Mouse (Mus musculus): ENCODE results near the gene Vars2. TPM values are rescaled to one million over a fixed set of nuclear protein-coding genes. Genes with fewer than 3 reads are reported as not detected.

Vars2 gene
- polyA plus RNA-seq (2012; rRNA removed) = 43.1 and 46.7 TPM in 2 replicates

DNA sequence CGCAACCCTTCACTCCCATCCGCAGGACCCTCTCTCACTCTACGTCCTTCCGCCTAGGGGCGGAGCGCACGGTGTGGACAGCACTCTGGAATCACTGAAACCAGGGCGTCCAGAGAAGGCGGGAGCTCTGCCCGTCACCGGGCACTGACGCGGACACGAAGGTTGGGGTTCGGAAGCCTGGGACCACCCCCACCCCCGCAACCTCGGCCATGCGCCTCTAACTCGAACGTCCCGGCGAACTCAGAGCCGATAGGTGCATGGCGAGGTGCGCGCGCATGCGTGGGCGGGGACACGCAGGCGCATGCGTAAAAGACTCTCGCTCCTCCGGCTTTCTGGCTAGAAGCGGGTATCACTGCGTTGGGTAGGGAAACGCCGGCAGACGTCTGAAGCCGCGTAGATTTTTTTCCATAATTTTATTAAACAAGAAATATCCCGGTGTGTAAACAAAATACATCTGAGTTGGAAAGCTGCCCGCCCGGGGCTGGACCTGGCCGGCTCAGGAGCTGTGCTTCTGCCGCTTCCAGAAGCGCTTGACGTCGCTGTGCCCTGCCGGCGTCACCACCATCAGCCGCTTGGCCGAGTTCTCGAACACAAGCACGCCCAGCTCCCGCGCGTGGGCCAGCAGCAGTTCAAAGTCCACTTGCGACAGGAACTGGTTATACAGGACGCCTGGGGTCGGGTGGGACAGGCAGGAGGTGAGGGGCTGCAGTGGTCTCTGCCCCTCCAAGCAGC lies at the start of gene Vars2:
Gene Vars2 (minus strand): TSS at position 259 of the 732 bp plus-strand sequence.

GRCm38 (mm10) chr17:35704621-35705464 lies 37.5 kb upstream of the Vars2 start, which contains the start of gene Ddr1:
Ddr1 (minus strand) TSS chr17:35704621.

GRCm38 (mm10) chr17:35673416-35674035 lies 6.1 kb upstream of the Vars2 start, which contains the start of gene Gtf2h4:
Gtf2h4 (minus strand) TSS chr17:35673739.

GRCm38 (mm10) chr17:35643609-35644236 lies 23.7 kb downstream of the Vars2 start, which contains the start of gene Mucl3:
Mucl3 (minus strand) TSS chr17:35643695.

DNA sequence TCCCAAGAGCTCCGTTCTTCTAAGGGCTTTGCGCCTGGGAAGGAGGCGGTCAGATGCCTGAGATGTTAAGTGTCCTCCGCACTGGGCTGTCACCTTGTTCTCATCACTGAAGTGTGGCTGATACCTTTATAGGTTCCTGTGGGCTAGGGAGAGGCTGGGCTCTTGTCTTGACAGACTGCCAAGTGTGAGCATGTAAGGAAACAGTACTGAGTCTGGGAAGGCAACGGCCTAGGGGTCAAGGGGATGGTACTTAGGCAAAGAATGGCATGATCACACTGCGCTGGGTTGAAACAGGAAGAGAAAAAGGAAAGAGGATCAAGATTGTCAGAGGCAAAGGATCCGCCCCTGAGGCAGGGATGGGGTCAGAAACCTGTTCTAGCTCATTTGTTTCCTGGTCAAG lies 40.9 kb downstream of the Vars2 start, which contains the start of gene Gm9573:
Gene Gm9573 (minus strand): TSS at position 101 of the 400 bp plus-strand sequence.

Other genes starting within 250 kb of the Vars2 start
- gene H2-Q6, start 242.7 kb downstream of the Vars2 start, polyA plus RNA-seq (2012; rRNA removed) = 18.5 and 18.8 TPM in 2 replicates
- 50.6 and 57.2 TPM in 2 replicates for gene H2-Q7, start 228.4 kb downstream of the Vars2 start, polyA plus RNA-seq (2012; rRNA removed)
- gene H2-Q10, start 197.5 kb downstream of the Vars2 start, polyA plus RNA-seq (2012; rRNA removed) = 8.0 and 8.1 TPM in 2 replicates
- not detected in 2 replicates for gene Pou5f1, start 161.6 kb downstream of the Vars2 start, polyA plus RNA-seq (2012; rRNA removed)
- gene Tcf19, start 150.8 kb downstream of the Vars2 start, polyA plus RNA-seq (2012; rRNA removed) = 16.9 and 18.7 TPM in 2 replicates
- 12.2 and 13.5 TPM in 2 replicates for gene Cchcr1, start 150.5 kb downstream of the Vars2 start, polyA plus RNA-seq (2012; rRNA removed)
- 0.14 and 0.29 TPM in 2 replicates for gene Psors1c2, start 134.4 kb downstream of the Vars2 start, polyA plus RNA-seq (2012; rRNA removed)
- gene Cdsn, start 115.5 kb downstream of the Vars2 start, polyA plus RNA-seq (2012; rRNA removed) = 1.9 and 2.1 TPM in 2 replicates
- gene 2300002M23Rik, start 100.1 kb downstream of the Vars2 start, polyA plus RNA-seq (2012; rRNA removed) = not detected in 2 replicates
- gene Sfta2, start 66.0 kb downstream of the Vars2 start, polyA plus RNA-seq (2012; rRNA removed) = not detected in 2 replicates
- not detected in 2 replicates for gene Gm9573, start 41.0 kb downstream of the Vars2 start, polyA plus RNA-seq (2012; rRNA removed)
- gene Mucl3, start 23.9 kb downstream of the Vars2 start, polyA plus RNA-seq (2012; rRNA removed) = not detected in 2 replicates
- 25.7 and 30.4 TPM in 2 replicates for gene Gtf2h4, start 6.1 kb upstream of the Vars2 start, polyA plus RNA-seq (2012; rRNA removed)
- 106 and 136 TPM in 2 replicates for gene Ddr1, start 37.0 kb upstream of the Vars2 start, polyA plus RNA-seq (2012; rRNA removed)
- gene Ier3, start 154.1 kb upstream of the Vars2 start, polyA plus RNA-seq (2012; rRNA removed) = 16.2 and 17.0 TPM in 2 replicates
- gene Flot1, start 155.6 kb upstream of the Vars2 start, polyA plus RNA-seq (2012; rRNA removed) = 62.1 and 68.9 TPM in 2 replicates
- 211 and 247 TPM in 2 replicates for gene Tubb5, start 170.7 kb upstream of the Vars2 start, polyA plus RNA-seq (2012; rRNA removed)
- 4.2 and 5.1 TPM in 2 replicates for gene Mdc1, start 173.9 kb upstream of the Vars2 start, polyA plus RNA-seq (2012; rRNA removed)
- gene Nrm, start 193.7 kb upstream of the Vars2 start, polyA plus RNA-seq (2012; rRNA removed) = 25.2 and 32.0 TPM in 2 replicates
- gene Ppp1r18, start 198.0 kb upstream of the Vars2 start, polyA plus RNA-seq (2012; rRNA removed) = 24.0 and 26.8 TPM in 2 replicates
- 52.0 and 61.3 TPM in 2 replicates for gene Dhx16, start 212.2 kb upstream of the Vars2 start, polyA plus RNA-seq (2012; rRNA removed)
- 90.4 and 106 TPM in 2 replicates for gene 2310061I04Rik, start 229.8 kb upstream of the Vars2 start, polyA plus RNA-seq (2012; rRNA removed)
- 43.4 and 55.2 TPM in 2 replicates for gene Atat1, start 242.5 kb upstream of the Vars2 start, polyA plus RNA-seq (2012; rRNA removed)
- gene Mrps18b, start 248.8 kb upstream of the Vars2 start, polyA plus RNA-seq (2012; rRNA removed) = 60.4 and 63.6 TPM in 2 replicates
- gene Ppp1r10, start 248.8 kb upstream of the Vars2 start, polyA plus RNA-seq (2012; rRNA removed) = 37.3 and 41.4 TPM in 2 replicates

Measured in colon, adult 2 months (tissue).